Mouse (Mus musculus) limb, embryonic 14.5 days (tissue): ENCODE results near the gene Amtn. TPM values are rescaled to one million over a fixed set of nuclear protein-coding genes. Genes with fewer than 3 reads are reported as not detected.
"Not testable (repeated sequence)": the region's sequence is repeated elsewhere in the genome, so short reads cannot be mapped to it uniquely, and the experiment has no call there.

Source experiments
- ATAC-seq: fragments of 200-750 bp; cut with Nextera tagmentation; 2 replicates; pipeline ENCODE4 v1.8.0; 2017; ENCODE audit warnings: low read depth, moderate number of reproducible peaks, moderate TSS enrichment; ENCODE audit not compliant: low FRiP score
- DNase-seq: peaks from one replicate; pipeline ENCODE4 v3.0.0-alpha.2; 2015; ENCODE audit warnings: low spot score
- H3K27ac ChIP-seq: fragments of 300-500 bp; sonication (generic); replicated peaks from 2 replicates; pipeline ENCODE4 v1.5.1; 2014; ENCODE audit warnings: low read depth, mild to moderate bottlenecking, low read length, moderate library complexity, mixed read lengths
- H3K27me3 ChIP-seq: fragments of 300-500 bp; sonication (generic); 2 replicates; pipeline ENCODE4 v1.6.1; 2014; ENCODE audit warnings: low read length, mixed read lengths; ENCODE audit not compliant: control insufficient read depth, insufficient read depth
- H3K36me3 ChIP-seq: fragments of 300-500 bp; sonication (generic); 2 replicates; pipeline ENCODE4 v1.6.1; 2014; ENCODE audit warnings: mild to moderate bottlenecking, low read length, moderate library complexity, mixed read lengths; ENCODE audit not compliant: control insufficient read depth, insufficient read depth
- H3K4me1 ChIP-seq: fragments of 300-500 bp; sonication (generic); 2 replicates; pipeline ENCODE4 v1.6.1; 2014; ENCODE audit warnings: antibody characterized with exemption, low read length, mixed read lengths; ENCODE audit not compliant: control insufficient read depth, insufficient read depth
- H3K4me2 ChIP-seq: fragments of 300-500 bp; sonication (generic); replicated peaks from 2 replicates; pipeline ENCODE4 v1.6.1; 2014; ENCODE audit warnings: low read depth, mild to moderate bottlenecking, low read length, moderate library complexity; ENCODE audit not compliant: severe bottlenecking
- H3K4me3 ChIP-seq: fragments of 300-500 bp; sonication (generic); replicated peaks from 2 replicates; pipeline ENCODE4 v1.5.1; 2014; ENCODE audit warnings: low read length
- H3K9ac ChIP-seq: fragments of 300-500 bp; sonication (generic); 2 replicates; pipeline ENCODE4 v1.6.1; 2014; ENCODE audit warnings: mild to moderate bottlenecking, low read depth, low read length, moderate library complexity; ENCODE audit not compliant: severe bottlenecking
- H3K9me3 ChIP-seq: fragments of 300-500 bp; sonication (generic); 2 replicates; pipeline ENCODE4 v1.6.1; 2016; ENCODE audit warnings: low read length; ENCODE audit not compliant: control insufficient read depth
- POLR2A ChIP-seq: fragments of 200-500 bp; IDR thresholded peaks from 2 replicates; pipeline ENCODE4 v1.8.0; 2012; ENCODE audit warnings: inconsistent platforms, mild to moderate bottlenecking, moderate library complexity, borderline replicate concordance; ENCODE audit not compliant: insufficient read depth, insufficient read length; ENCODE audit errors: extremely low read depth
- WGBS: fragments of 180-500 bp; shearing (Covaris S2); extraction: QIAGEN DNeasy Blood & Tissue Kit; methylation state at CpG from one replicate; pipeline ENCODE4 v1.1.7; 2014; 5-methylcytosine and 5-hydroxymethylcytosine counted together
- polyA plus RNA-seq, 2 experiments: library from polyadenylated mRNA; depleted of rRNA in 1 of 2; stranded (reverse) in 1 of 2; unstranded in 1 of 2; fragments of >200 nt; fragmentation: Nextera tagmentation in 1 of 2; extraction: Ambion mirVana in 1 of 2; gene quantifications; 2 replicates each; pipeline versions ENCODE4 v1.2.1 to v1.2.3; 2012 to 2014

Gene Amtn
- polyA plus RNA-seq (2012; rRNA removed) (6.5 and 7.3 TPM in 2 replicates), polyA plus RNA-seq (2014; fragmentation: Nextera tagmentation; extraction: Ambion mirVana) (1.3 and 2.4 TPM in 2 replicates)

DNA sequence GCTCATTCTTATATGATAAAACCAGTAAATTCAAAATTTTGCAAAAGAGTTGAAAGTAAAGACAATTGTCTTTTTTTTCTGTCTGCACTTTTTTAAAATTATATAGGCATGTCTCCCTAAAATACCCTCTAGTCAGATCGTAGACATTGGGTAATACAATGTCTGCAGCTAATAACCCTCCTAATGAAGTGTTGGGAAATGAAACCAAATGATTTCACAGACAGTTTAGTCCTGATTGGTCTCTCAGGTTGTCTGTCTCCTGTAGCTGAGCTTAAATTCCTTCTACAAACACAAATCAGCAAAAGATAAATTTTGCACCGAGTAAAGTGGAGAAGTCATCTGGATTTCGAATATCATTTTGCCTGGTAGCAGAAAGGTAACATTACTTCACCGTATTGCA, at the start of gene Amtn:
TSS of gene Amtn (plus strand) at position 301 of the 400 bp plus-strand sequence.
- ATAC-seq (no peak), DNase-seq (no peak)
- no peaks in the 10 kb centered on the region for H3K36me3 ChIP-seq
- no peak for TF ChIP-seq POLR2A
- H3K27me3 ChIP-seq = no peaks in the 10 kb centered on the region
- no peak within 1 kb of the TSS for H3K4me2 ChIP-seq
- H3K9ac ChIP-seq = no peak within 1 kb of the TSS
- no peaks in the 10 kb centered on the region for H3K4me1 ChIP-seq
- H3K4me3 ChIP-seq = no peak within 1 kb of the TSS
- no peaks in the 10 kb centered on the region for H3K9me3 ChIP-seq
- H3K27ac ChIP-seq = no peak within 1 kb of the TSS
- WGBS = 70% methylated on average over 4 of the region's 4 CpGs

DNA sequence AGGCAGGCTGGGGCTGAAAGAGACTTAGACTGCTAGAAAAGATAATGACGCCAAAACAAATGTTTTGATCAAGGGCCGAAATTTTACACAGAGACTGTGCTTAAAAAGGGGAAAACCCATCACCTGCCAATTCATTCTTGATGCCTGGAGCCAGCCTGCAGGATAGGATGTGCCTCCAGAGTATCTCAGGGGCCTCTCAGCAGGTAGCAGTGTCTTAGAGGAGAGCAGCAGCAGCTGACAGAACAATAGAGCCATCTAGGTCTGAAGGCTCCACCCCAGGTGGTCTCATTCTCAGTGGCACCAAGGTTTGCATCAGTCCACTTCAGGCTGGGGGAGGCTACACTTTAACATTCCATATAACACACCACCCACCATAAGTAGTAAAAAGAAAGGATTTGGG, 27.4 kb upstream of the Amtn start:
- H3K27me3 ChIP-seq, H3K9ac ChIP-seq, H3K27ac ChIP-seq, ATAC-seq, H3K36me3 ChIP-seq, H3K4me3 ChIP-seq, H3K9me3 ChIP-seq, DNase-seq, H3K4me2 ChIP-seq, H3K4me1 ChIP-seq: not testable (repeated sequence)
- WGBS = 45% methylated on average over 2 of the region's 2 CpGs

DNA sequence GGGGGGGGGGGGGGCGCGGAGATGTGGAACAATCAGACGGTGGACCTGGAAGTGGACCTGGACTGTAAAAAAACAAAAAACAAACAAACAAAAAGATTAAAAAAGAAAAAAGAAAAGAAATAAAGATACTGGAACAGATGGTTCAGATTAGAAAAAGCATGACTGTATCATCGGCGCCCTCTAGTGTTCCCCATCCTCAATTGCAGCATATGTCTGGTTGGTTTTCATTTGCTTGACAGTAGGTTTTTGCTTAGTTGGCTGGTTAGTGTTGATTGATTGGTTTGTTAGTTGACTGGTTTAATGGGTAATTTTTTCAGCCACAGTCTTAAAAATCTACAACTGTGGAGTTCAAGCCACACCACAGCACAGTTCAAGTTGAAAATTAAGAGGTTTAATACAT, 11.1 kb upstream of the Amtn start:
- Histone ChIP-seq H3K36me3 (no peaks in the 10 kb centered on the region), H3K27me3 (no peaks in the 10 kb centered on the region), H3K9ac (no peak overlapping the region), H3K4me2 (no peak overlapping the region), H3K9me3 (no peaks in the 10 kb centered on the region), H3K4me1 (no peaks in the 10 kb centered on the region), H3K4me3 (no peak overlapping the region), H3K27ac (no peak overlapping the region)
- no peak for TF ChIP-seq POLR2A
- no peak for ATAC-seq
- whole genome bisulfite sequencing = 8% methylated on average over 5 of the region's 5 CpGs
- DNase-seq = peak; percentile 61

DNA sequence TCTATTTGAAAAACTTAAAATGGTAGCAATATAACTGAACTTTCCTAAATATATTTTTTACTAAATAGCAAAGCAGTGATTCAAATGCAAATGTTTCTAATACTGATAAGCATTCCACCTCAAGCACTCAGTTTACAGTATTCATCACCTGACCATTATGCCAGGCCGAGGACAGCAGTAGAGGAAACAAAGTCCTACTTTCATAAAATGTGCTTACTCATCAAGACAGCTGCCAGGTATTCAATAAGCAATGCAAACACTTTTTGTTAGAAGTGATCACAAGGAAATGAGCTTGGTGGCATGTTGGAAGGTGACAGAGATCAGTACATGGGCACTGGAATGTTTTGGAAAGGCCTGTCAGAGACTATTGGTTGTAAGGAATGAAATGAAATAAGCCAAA, 9.0 kb upstream of the Amtn start:
- Histone ChIP-seq H3K36me3 (no peaks in the 10 kb centered on the region), H3K9me3 (no peaks in the 10 kb centered on the region), H3K4me1 (no peaks in the 10 kb centered on the region), H3K9ac (no peak overlapping the region), H3K4me3 (no peak overlapping the region), H3K27me3 (no peaks in the 10 kb centered on the region), H3K27ac (no peak overlapping the region), H3K4me2 (no peak overlapping the region)
- WGBS = 69% methylated on average over 1 of the region's 1 CpGs
- DNase-seq = no peak
- TF ChIP-seq POLR2A = no peak
- ATAC-seq = no peak

DNA sequence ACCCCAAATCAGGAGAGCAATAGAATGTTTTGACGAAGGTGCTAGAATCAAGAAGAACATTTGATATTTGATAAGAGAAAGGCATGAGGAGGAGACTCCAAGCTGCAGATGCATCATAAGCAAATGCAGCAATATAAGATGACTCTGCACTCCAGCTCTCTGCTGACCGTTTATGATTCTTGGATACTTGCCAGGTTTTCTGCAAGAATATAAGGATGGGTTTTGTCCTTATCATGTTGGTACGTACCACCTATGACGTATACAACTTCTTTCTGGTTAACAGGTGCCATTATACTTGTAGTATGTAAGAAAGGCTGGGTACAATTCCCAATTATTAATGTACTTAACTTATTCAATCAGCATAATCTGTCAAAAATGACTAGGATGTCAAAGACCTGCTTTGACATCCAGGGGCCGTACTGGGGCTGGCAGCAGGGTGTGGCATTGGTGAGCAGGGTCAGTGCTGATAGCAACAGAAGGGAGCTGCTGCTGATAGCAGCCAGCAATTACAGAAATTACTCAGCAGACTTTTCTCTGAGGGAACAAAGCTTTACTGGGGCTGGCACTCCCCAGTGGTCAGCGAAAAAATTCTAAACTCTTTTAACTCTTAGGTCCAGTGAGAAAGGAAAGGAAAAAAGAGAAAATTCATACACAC, 5.2 kb upstream of the Amtn start:
- TF ChIP-seq POLR2A = no peak
- no peaks in the 10 kb centered on the region for H3K9me3 ChIP-seq
- DNase-seq = no peak
- H3K4me2 ChIP-seq = no peak overlapping the region
- H3K4me1 ChIP-seq = no peaks in the 10 kb centered on the region
- no peak for ATAC-seq
- no peaks in the 10 kb centered on the region for H3K27me3 ChIP-seq
- H3K27ac ChIP-seq = no peak overlapping the region
- WGBS = 74% methylated on average over 6 of the region's 6 CpGs
- no peak overlapping the region for H3K4me3 ChIP-seq
- no peaks in the 10 kb centered on the region for H3K36me3 ChIP-seq
- H3K9ac ChIP-seq = no peak overlapping the region

DNA sequence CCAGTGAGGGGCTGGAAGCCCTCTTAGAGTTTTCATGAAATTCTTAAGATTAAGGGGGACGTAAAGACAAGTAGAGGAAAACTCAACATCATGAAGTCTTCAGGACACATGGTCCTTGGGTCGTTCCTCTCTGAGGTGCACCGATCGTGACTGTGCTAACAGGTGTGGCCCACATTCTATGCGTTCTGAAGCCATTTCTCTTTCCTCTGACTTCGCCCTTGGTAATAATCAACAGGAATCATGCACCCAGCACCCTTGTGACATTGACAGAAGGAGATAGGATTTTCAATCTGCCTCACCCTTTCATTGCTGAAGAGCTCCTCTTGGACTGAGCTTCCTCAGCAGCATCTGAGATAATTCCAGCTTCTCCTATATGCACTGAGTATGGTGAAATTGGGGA, 3.3 kb upstream of the Amtn start:
- no peak for TF ChIP-seq POLR2A
- ATAC-seq = no peak

DNA sequence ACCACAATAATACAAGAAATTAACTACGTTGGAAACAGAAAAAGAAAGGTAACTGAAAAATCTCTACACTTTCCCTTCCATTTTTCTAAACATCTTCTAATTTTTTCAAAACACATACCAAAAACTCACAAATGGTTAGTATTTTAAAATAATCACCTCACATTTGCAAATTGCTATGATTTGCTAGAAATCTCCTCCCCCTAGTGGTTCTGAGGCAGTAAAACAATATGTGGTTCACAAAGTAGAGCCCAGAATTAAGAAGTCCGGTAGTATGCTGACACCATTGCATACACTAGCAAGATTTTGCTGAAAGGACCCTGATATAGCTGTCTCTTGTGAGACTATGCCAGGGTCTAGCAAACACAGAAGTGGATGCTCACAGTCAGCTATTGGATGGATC, 16.1 kb downstream of the Amtn start:
- not testable (repeated sequence) for H3K36me3 ChIP-seq, H3K9ac ChIP-seq, H3K9me3 ChIP-seq, ATAC-seq, H3K27ac ChIP-seq, H3K27me3 ChIP-seq, DNase-seq, H3K4me1 ChIP-seq, H3K4me2 ChIP-seq, H3K4me3 ChIP-seq
- 83% methylated on average over 2 of the region's 2 CpGs for WGBS

More for the DNA sequence above, 3.3 kb upstream of the Amtn start:
- no peak overlapping the region for H3K27ac ChIP-seq
- H3K9ac ChIP-seq = no peak overlapping the region
- no peak overlapping the region for H3K4me3 ChIP-seq
- no peak overlapping the region for H3K4me2 ChIP-seq
- no peaks in the 10 kb centered on the region for H3K27me3 ChIP-seq
- WGBS = 79% methylated on average over 6 of the region's 6 CpGs
- no peak for DNase-seq
- no peaks in the 10 kb centered on the region for H3K36me3 ChIP-seq
- no peaks in the 10 kb centered on the region for H3K4me1 ChIP-seq
- no peaks in the 10 kb centered on the region for H3K9me3 ChIP-seq
